Mouse (Mus musculus) hindbrain, embryonic 15.5 days (tissue): ENCODE measurements around the gene Rad51b. TPM values are rescaled to one million over a fixed set of nuclear protein-coding genes. Genes with fewer than 3 reads are reported as not detected.

ENCODE experiments used
- ATAC-seq: fragments of 200-750 bp; cut with Nextera tagmentation; 2 replicates; pipeline ENCODE4 v1.8.0; 2017; ENCODE audit warnings: low read depth, moderate number of reproducible peaks, moderate TSS enrichment; ENCODE audit not compliant: low FRiP score
- H3K27ac ChIP-seq: fragments of 300-500 bp; sonication (generic); replicated peaks from 2 replicates; pipeline ENCODE4 v1.5.1; 2015; ENCODE audit warnings: mild to moderate bottlenecking, inconsistent platforms
- H3K27me3 ChIP-seq: fragments of 300-500 bp; sonication (generic); 2 replicates; pipeline ENCODE4 v1.6.1; 2015; ENCODE audit warnings: control low read depth, inconsistent platforms
- H3K36me3 ChIP-seq: fragments of 300-500 bp; sonication (generic); 2 replicates; pipeline ENCODE4 v1.6.1; 2015; ENCODE audit warnings: control low read depth, inconsistent platforms
- H3K4me1 ChIP-seq: fragments of 300-500 bp; sonication (generic); replicated peaks from 2 replicates; pipeline ENCODE4 v1.6.1; 2015; ENCODE audit warnings: control low read depth, inconsistent platforms
- H3K4me2 ChIP-seq: fragments of 300-500 bp; sonication (generic); 2 replicates; pipeline ENCODE4 v1.6.1; 2015; ENCODE audit warnings: moderate library complexity, mild to moderate bottlenecking, inconsistent platforms
- H3K4me3 ChIP-seq: fragments of 300-500 bp; sonication (generic); 2 replicates; pipeline ENCODE4 v1.5.1; 2015; ENCODE audit warnings: mild to moderate bottlenecking, inconsistent platforms
- H3K9ac ChIP-seq: fragments of 300-500 bp; sonication (generic); 2 replicates; pipeline ENCODE4 v1.6.1; 2015; ENCODE audit warnings: inconsistent platforms
- H3K9me3 ChIP-seq: fragments of 300-500 bp; sonication (generic); 2 replicates; pipeline ENCODE4 v1.6.1; 2016; ENCODE audit warnings: control low read depth, inconsistent platforms
- WGBS: fragments of 180-500 bp; shearing (Covaris S2); methylation state at CpG from one replicate; pipeline ENCODE4 v1.1.7; 2015; 5-methylcytosine and 5-hydroxymethylcytosine counted together
- polyA plus RNA-seq: library from polyadenylated mRNA; unstranded; fragments of >200 nt; fragmentation: Nextera tagmentation; extraction: Ambion mirVana; gene quantifications from 2 replicates; pipeline ENCODE4 v1.2.1, GENCODE M21; 2015

Rad51b gene
- polyA plus RNA-seq, 1 experiment from 2014 or later, result 1.7 TPM

DNA sequence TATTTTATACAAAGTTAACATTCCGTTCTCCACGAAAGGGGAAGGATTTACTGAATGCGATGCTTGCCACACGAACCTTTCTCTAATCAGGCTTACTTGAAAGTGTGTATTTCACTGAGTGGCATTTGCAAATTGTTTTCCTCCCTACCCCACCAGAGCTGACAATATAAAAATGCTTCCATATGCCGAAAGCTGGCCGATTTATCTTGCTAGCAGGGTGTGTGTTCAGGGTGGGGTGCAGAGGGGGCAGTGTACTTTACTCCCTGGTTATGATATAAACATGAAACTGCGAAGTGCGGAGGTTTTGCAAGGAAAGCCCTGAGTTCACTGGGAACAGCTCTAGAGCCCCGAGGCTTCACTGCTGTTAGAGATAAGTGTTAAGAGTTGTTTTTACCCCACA, 87.7 kb downstream of the Rad51b start:
- Histone ChIP-seq H3K36me3 (no peaks in the 10 kb centered on the region), H3K4me2 (no peak overlapping the region), H3K27ac (no peak overlapping the region), H3K9me3 (no peaks in the 10 kb centered on the region), H3K9ac (no peak overlapping the region), H3K27me3 (no peaks in the 10 kb centered on the region), H3K4me1 (no peaks in the 10 kb centered on the region), H3K4me3 (no peak overlapping the region)
- WGBS, result 78% methylated on average over 9 of the region's 9 CpGs
- no peak for ATAC-seq

GRCm38 (mm10) chr12:79385199-79385598, 88.1 kb downstream of the Rad51b start:
- no peak overlapping the region for H3K4me3 ChIP-seq
- H3K9ac ChIP-seq, result no peak overlapping the region
- H3K4me1 ChIP-seq, result no peaks in the 10 kb centered on the region
- H3K27ac ChIP-seq, result no peak overlapping the region
- no peaks in the 10 kb centered on the region for H3K9me3 ChIP-seq
- WGBS, result 85% methylated on average over 5 of the region's 5 CpGs
- ATAC-seq, result no peak
- H3K36me3 ChIP-seq, result no peaks in the 10 kb centered on the region
- H3K4me2 ChIP-seq, result no peak overlapping the region
- H3K27me3 ChIP-seq, result no peaks in the 10 kb centered on the region

DNA sequence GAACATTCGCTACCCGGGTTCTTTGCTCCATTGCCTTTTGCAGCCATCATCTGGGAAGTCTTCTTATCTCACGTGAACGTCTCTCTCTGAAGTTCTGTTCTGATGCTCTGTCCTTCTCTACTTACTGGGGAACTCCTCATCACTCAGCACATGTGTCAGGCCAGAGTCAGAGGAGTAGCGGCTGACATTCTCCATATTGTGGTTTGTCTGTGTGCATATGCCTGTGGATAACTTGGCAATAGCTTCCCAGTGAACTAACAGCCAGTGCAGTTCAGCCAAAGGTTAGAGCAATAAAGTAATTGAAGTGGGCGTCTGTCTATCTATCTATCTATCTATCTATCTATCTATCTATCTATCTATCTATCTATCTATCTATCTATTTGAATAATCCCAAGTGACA, 90.8 kb downstream of the Rad51b start:
- H3K4me3 ChIP-seq, result no peak overlapping the region
- no peak overlapping the region for H3K27ac ChIP-seq
- WGBS, result 82% methylated on average over 6 of the region's 6 CpGs
- ATAC-seq, result no peak
- no peaks in the 10 kb centered on the region for H3K27me3 ChIP-seq
- no peak overlapping the region for H3K9ac ChIP-seq
- no peaks in the 10 kb centered on the region for H3K9me3 ChIP-seq
- no peaks in the 10 kb centered on the region for H3K4me1 ChIP-seq
- H3K36me3 ChIP-seq, result no peaks in the 10 kb centered on the region
- H3K4me2 ChIP-seq, result no peak overlapping the region

DNA sequence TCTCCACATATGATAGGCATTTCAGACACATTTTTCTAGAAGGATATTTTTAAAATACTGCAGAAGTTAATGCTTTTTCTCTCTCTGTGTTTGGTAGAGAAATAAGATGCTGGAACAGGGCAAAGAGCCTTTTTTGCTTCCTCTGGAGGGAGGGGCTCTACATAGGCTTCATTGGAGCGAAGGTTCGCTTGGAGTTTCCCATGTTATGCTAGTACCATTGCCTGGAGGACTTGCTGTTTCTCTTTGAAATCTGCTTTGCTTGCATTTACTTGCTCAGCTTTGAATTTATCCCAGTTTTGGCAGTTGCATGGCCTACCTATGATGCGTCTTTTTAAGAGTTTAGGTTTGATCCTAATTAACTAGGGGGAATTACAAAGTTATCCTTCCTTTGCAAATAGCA, 92.2 kb downstream of the Rad51b start:
- 98% methylated on average over 3 of the region's 3 CpGs for WGBS
- Histone ChIP-seq H3K9ac (no peak overlapping the region), H3K4me2 (no peak overlapping the region), H3K27ac (no peak overlapping the region), H3K4me1 (no peaks in the 10 kb centered on the region), H3K4me3 (no peak overlapping the region), H3K27me3 (no peaks in the 10 kb centered on the region), H3K36me3 (no peaks in the 10 kb centered on the region), H3K9me3 (no peaks in the 10 kb centered on the region)
- no peak for ATAC-seq

- H3K4me1 ChIP-seq, result no peaks in the 10 kb centered on the region
- H3K9me3 ChIP-seq, result no peaks in the 10 kb centered on the region
- H3K4me2 ChIP-seq, result no peak overlapping the region
- no peaks in the 10 kb centered on the region for H3K36me3 ChIP-seq
- no peak overlapping the region for H3K9ac ChIP-seq
- H3K4me3 ChIP-seq, result no peak overlapping the region
- ATAC-seq, result no peak
- no peaks in the 10 kb centered on the region for H3K27me3 ChIP-seq
- H3K27ac ChIP-seq, result no peak overlapping the region
These were observed 92.9 kb downstream of the Rad51b start for GRCm38 (mm10) chr12:79389971-79390370.

GRCm38 (mm10) chr12:79393636-79394035, 96.6 kb downstream of the Rad51b start:
- H3K36me3 ChIP-seq, result no peaks in the 10 kb centered on the region
- WGBS, result 84% methylated on average over 2 of the region's 2 CpGs
- no peak overlapping the region for H3K4me3 ChIP-seq
- no peak overlapping the region for H3K4me2 ChIP-seq
- no peak overlapping the region for H3K9ac ChIP-seq
- H3K4me1 ChIP-seq, result no peaks in the 10 kb centered on the region
- H3K27ac ChIP-seq, result no peak overlapping the region
- H3K9me3 ChIP-seq, result no peaks in the 10 kb centered on the region
- H3K27me3 ChIP-seq, result no peaks in the 10 kb centered on the region
- ATAC-seq, result no peak

DNA sequence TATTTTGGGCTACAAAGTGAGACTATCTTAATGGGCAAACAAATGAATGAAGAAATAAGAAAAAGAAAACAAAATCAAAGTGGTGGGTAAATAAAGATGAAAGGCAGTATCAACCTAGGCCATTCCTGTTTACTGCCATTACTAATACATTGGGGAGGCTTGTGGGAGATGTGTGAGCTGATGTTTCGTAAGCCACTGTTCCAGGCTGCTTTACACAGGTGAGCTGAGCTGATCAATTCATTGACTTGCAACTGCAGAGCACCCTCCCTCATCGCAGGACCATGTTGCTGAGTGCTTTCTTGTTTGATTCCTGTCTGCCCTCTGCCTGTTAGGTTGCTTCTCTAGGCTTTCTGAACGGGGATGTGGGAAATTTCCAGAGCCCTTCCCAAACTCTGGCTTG, 106.9 kb downstream of the Rad51b start:
- ATAC-seq, result no peak
- no peak overlapping the region for H3K9ac ChIP-seq
- H3K4me3 ChIP-seq, result no peak overlapping the region
- WGBS, result 73% methylated on average over 3 of the region's 3 CpGs
- H3K27me3 ChIP-seq, result no peaks in the 10 kb centered on the region
- no peaks in the 10 kb centered on the region for H3K9me3 ChIP-seq
- no peak overlapping the region for H3K27ac ChIP-seq
- H3K36me3 ChIP-seq, result no peaks in the 10 kb centered on the region
- no peak overlapping the region for H3K4me2 ChIP-seq
- H3K4me1 ChIP-seq, result no peaks in the 10 kb centered on the region

DNA sequence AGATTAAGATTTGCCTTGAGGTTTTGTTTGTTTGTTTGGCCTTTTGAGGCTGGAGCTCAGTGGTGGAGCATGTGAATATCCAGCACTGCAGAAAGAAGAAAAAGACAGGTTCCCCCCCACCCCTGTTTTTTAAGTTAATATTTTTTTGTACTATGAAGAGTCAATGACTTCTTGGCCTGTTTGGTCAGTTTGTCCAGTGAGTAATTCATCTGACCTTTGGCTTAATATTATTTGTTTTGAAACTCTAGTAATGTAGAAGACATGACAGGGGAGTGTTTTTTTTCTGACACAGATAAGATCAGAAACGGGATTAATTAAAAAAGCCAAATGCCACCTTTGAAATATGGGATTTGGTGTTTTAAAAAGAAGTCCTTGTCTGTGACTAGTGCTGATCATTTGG, 107.4 kb downstream of the Rad51b start:
- H3K27ac ChIP-seq, result no peak overlapping the region
- WGBS, result 84% methylated on average over 1 of the region's 1 CpGs
- no peaks in the 10 kb centered on the region for H3K36me3 ChIP-seq
- H3K4me1 ChIP-seq, result no peaks in the 10 kb centered on the region
- no peak for ATAC-seq
- H3K4me2 ChIP-seq, result no peak overlapping the region
- no peaks in the 10 kb centered on the region for H3K9me3 ChIP-seq
- H3K27me3 ChIP-seq, result no peaks in the 10 kb centered on the region
- H3K4me3 ChIP-seq, result no peak overlapping the region
- no peak overlapping the region for H3K9ac ChIP-seq

GRCm38 (mm10) chr12:79408677-79409076, 111.6 kb downstream of the Rad51b start:
- Histone ChIP-seq H3K9me3 (no peaks in the 10 kb centered on the region), H3K4me1 (no peaks in the 10 kb centered on the region), H3K36me3 (no peaks in the 10 kb centered on the region), H3K4me3 (no peak overlapping the region), H3K4me2 (no peak overlapping the region), H3K27ac (no peak overlapping the region), H3K27me3 (no peaks in the 10 kb centered on the region), H3K9ac (no peak overlapping the region)
- 62% methylated on average over 2 of the region's 2 CpGs for WGBS
- no peak for ATAC-seq

GRCm38 (mm10) chr12:79409126-79409860, 112.2 kb downstream of the Rad51b start:
- no peaks in the 10 kb centered on the region for H3K36me3 ChIP-seq
- no peak for ATAC-seq
- 32% methylated on average over 4 of the region's 4 CpGs for WGBS
- H3K27ac ChIP-seq, result no peak overlapping the region
- H3K9ac ChIP-seq, result no peak overlapping the region
- no peaks in the 10 kb centered on the region for H3K9me3 ChIP-seq
- no peak overlapping the region for H3K4me2 ChIP-seq
- H3K4me3 ChIP-seq, result no peak overlapping the region
- no peaks in the 10 kb centered on the region for H3K27me3 ChIP-seq
- H3K4me1 ChIP-seq, result no peaks in the 10 kb centered on the region

GRCm38 (mm10) chr12:79412894-79413507, 115.9 kb downstream of the Rad51b start:
- Histone ChIP-seq H3K9ac (no peak overlapping the region), H3K9me3 (no peaks in the 10 kb centered on the region), H3K27ac (no peak overlapping the region), H3K4me1 (no peaks in the 10 kb centered on the region), H3K4me2 (no peak overlapping the region), H3K4me3 (no peak overlapping the region), H3K36me3 (no peaks in the 10 kb centered on the region), H3K27me3 (no peaks in the 10 kb centered on the region)
- ATAC-seq, result no peak
- 90% methylated on average over 8 of the region's 8 CpGs for WGBS

DNA sequence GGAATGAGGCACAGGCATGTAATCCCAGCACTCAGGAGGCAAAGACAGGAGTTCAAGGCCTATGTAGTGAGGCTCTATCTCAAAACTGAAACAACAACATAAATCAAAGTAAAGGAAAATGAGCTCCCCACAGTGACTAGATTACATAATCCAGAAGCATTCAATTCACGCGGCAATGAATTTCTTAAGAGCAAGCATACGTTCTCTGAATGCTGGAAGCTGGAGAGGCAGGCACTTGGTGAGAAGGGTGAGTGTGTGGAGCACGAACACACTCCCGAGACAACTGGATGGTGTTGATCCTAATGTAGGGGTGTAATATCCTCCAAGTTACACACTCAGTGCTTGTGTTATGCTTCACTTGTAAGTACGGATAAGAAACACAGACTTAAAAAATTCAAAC, 120.3 kb downstream of the Rad51b start:
- no peaks in the 10 kb centered on the region for H3K9me3 ChIP-seq
- no peak overlapping the region for H3K4me3 ChIP-seq
- H3K4me1 ChIP-seq, result no peaks in the 10 kb centered on the region
- no peak for ATAC-seq
- WGBS, result 87% methylated on average over 6 of the region's 6 CpGs
- no peaks in the 10 kb centered on the region for H3K27me3 ChIP-seq
- no peaks in the 10 kb centered on the region for H3K36me3 ChIP-seq
- H3K9ac ChIP-seq, result no peak overlapping the region
- no peak overlapping the region for H3K27ac ChIP-seq
- no peak overlapping the region for H3K4me2 ChIP-seq

DNA sequence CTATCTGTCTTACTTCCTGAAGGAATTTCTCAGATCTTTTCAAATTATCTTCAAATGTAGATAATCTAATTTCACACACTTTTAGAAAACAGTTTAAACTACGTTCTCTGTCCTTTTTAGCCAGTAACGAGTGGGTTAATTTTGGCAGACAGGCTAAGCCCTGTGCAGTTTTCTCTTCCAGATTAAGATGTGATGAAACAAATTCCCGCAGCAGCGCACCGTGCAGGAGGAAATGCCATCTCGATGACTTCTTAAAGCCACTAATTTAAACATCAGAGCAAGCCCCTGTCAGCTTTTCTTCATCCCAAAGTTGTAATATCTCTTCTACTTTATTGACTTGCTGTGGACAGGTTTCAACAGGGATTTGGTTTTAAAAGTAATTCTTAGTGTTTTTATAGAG, 123.5 kb downstream of the Rad51b start:
- no peak for ATAC-seq
- H3K36me3 ChIP-seq, result no peaks in the 10 kb centered on the region
- 56% methylated on average over 6 of the region's 6 CpGs for WGBS

More for the DNA sequence above, 123.5 kb downstream of the Rad51b start:
- H3K27me3 ChIP-seq, result no peaks in the 10 kb centered on the region
- H3K9ac ChIP-seq, result no peak overlapping the region
- no peaks in the 10 kb centered on the region for H3K9me3 ChIP-seq
- H3K4me2 ChIP-seq, result no peak overlapping the region
- no peak overlapping the region for H3K27ac ChIP-seq
- H3K4me1 ChIP-seq, result no peaks in the 10 kb centered on the region
- no peak overlapping the region for H3K4me3 ChIP-seq
